Mouse (Mus musculus) frontal cortex, adult 2 months (tissue): ENCODE measurements around the gene Necab2. TPM values are rescaled to one million over a fixed set of nuclear protein-coding genes. Genes with fewer than 3 reads are reported as not detected.

Experiments used
- DNase-seq, 2 experiments: peaks; one replicate each; pipeline ENCODE4 v3.0.0; 2022; ENCODE audit warnings: low spot score in 1 of 2; ENCODE audit errors: extremely low spot score in 1 of 2
- polyA plus RNA-seq: library from polyadenylated mRNA; depleted of rRNA; stranded (reverse); fragments of >200 nt; gene quantifications from 2 replicates; pipeline ENCODE4 v1.2.3, GENCODE M21; 2012

Necab2 gene
- polyA plus RNA-seq, 1 experiment: 62.7 TPM

- no peak for DNase-seq
Observed at GRCm38 (mm10) chr8:119427634-119428349, 18.7 kb upstream of the Necab2 start.

DNA sequence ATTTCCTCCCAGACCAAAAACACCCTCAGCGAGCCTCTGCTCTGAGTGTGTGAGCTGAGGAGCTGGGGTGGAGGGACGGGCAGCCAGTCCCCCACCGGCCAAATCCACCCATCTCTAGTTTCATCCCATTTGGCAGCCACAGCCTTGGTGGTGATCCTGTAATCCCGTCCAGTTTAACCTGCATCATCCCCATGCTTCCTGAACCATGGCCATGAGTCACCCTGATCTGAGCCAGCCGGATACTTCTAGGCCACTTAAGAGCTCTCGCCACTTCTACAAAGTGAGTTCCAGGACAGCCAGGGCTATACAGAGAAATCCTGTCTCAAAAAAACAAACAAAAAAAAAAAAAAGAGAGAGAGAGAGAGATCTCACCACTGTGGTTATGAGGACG is 18.2 kb upstream of the Necab2 start:
- DNase-seq: no peak

DNA sequence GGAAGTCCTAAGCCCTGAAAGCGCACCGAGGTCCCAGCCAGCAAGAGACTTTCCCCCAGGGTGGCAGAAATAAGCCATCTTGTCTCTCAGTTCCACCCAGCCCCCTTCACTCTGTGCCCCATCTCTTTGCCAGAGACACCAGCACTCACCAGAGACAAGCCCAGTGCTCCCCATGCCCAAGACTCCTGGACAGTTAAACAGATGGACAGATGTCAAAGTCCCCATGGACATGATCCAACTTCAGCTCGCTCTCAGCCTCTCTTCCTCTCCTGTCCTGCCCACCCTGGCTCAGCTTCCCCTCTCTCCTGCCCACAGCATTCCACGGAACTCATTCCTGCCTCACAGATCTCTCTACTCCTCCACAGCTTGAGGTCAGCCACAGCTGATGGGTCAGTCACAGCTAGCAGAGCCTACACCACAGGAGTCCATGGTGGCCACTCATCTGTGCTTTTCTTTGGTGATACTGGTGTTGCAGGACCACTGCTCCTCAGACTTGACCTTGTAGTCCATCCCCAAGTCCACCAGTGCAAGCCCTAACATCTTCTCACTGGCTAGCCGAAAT is 17.7 kb upstream of the Necab2 start:
- no peak for DNase-seq

- DNase-seq: no peak
Observed at GRCm38 (mm10) chr8:119429552-119429951, 17.0 kb upstream of the Necab2 start.

DNA sequence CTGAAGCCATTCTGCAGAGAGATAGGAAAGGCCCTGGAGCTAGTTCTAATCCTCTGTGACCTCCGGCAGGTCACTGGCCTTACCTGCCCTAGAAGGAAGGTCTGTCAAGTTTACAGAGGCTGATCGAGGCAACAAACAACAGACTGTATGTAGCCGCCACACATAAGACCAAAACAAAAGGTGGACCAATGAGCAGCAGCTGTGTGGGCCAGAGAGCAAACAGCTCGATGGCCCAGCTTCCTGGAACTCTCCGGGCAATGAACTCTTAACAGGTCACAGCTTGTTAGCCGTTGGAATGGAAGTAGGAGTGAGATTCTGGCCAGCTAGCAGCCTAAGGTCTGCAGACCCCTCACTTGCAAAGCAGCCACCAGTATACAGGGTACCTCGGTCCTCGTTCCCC is 16.3 kb upstream of the Necab2 start:
- no peak for DNase-seq

DNA sequence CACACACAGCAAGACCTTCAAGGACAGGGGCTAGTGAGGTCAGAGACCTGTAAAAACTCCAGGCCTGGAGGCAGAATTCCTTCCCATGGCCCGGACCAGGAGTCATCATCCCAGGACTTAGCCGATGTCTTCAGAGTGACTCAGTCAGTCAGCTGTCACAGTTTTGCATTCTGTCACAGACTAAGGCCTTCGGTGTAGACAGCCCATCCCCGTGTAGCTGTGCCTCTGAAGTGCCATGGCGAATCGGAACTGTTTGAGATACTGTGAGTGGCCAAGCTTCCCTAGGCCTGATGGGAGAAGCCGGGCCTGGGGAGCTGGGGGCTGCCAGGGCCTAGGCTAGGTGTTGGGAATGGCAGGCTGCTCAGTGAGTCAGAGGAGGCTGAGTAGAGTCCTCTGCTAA is 15.8 kb upstream of the Necab2 start:
- no peak for DNase-seq

DNA sequence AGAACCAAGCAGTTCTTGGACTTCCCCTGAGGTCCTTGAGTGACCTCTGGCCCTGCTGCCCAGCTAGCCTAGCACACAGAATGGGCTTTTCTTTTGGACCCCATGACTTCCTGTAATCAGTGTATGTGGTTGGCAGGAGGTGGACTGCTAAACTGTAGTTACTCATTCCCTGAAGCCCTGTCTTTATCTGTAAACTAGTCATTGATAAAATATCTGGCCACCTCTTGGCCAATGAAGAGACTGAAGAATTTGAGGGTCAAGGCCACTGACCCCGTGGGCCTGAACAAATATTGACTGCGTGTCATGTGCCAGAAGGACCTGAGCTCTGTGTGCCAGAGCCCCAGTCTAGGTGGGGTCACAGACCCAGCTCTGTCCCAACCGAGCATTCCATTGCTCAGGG is 14.1 kb upstream of the Necab2 start:
- DNase-seq: no peak

- DNase-seq: no peak
Observed at GRCm38 (mm10) chr8:119433582-119434174, 12.8 kb upstream of the Necab2 start, which contains the start of gene Osgin1. Osgin1 (plus strand) TSS chr8:119434124.

GRCm38 (mm10) chr8:119434569-119434968 is 11.9 kb upstream of the Necab2 start:
- no peak for DNase-seq

DNA sequence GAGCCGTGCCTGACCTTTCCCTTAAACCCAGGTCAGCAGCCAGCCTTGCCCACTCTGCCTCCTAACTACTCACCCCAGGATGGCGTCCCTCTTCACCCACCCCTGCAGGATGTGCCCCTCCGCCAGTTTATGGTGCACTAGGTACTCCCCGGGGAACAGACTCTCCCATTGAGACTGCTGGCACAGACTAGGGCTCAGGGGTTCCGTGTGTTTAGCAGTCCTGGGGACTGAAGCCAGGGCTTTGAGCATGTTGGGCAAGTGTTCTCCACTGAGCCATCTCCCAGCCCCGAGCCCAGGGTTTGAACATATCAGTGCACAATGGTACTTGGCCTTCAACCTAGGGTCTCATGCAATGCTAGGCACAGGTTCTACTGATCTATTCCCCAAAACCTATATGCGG is 11.0 kb upstream of the Necab2 start:
- DNase-seq: no peak

DNA sequence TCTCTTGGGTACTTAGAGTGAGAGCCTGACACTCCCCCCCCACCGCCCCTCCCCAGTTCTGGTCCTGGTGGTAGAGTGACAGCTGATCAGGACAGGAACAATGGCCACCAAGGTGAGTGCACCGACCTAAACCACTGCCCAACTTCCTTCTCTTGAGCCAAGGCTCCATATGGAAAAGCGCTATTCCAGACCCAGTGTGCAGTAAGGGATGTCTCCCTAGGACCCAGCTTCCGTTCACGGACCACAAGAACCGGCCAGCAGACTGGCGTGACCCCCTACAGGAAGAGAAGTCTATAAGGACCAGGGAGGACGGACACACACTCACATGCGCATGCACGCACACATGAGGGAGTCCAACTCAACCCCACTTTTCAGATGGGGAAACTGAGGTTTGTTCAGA is 10.2 kb upstream of the Necab2 start:
- DNase-seq: no peak

- no peak for DNase-seq
Observed at GRCm38 (mm10) chr8:119436933-119437332, 9.6 kb upstream of the Necab2 start.

DNA sequence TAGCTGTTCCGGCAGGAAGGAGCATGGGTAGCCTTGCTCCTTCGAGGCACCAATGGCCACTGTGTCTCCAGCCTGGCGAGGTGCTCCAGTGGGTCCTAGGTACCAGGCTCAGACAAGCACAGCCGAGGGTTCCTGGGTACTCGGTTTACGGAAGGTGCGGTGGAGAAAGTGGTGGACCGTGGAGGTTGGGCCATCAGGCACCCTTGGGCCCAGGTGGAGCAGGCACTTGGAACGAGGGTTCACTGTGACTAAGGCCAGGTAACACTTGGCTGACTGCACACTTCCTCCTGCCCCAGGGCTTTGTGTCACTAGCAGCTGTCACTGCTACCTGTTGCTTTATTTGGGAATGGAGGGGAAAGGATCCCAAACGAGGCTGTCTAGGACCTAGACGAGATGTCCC is 9.0 kb upstream of the Necab2 start:
- no peak for DNase-seq

GRCm38 (mm10) chr8:119438876-119439275 is 7.6 kb upstream of the Necab2 start:
- no peak for DNase-seq

GRCm38 (mm10) chr8:119439424-119439823 is 7.1 kb upstream of the Necab2 start:
- DNase-seq: no peak

DNA sequence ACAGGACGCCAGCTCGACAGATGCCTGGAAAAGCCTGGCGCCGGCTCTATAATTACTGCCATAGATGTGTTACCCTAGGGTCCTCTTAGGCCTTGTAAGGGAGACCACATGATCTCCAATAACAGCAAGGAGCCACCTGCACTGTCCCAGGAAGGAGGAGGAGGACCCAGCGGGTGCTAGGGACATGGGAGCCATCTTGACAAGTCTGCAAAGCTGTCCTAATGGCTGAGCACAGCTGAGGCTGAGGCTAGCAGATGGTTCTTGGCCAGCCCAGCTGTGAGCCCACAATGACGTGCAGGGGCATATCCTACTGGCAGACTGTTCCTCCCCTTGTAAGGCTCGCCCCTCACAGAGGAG is 6.6 kb upstream of the Necab2 start:
- DNase-seq: no peak

GRCm38 (mm10) chr8:119440250-119440951 is 6.1 kb upstream of the Necab2 start:
- DNase-seq: peak in 1 of 2 experiments; percentile 81

GRCm38 (mm10) chr8:119440952-119441270 is 5.6 kb upstream of the Necab2 start:
- no peak for DNase-seq

- DNase-seq: no peak
Observed at GRCm38 (mm10) chr8:119442013-119442412, 4.5 kb upstream of the Necab2 start.

- no peak for DNase-seq
Observed at GRCm38 (mm10) chr8:119442970-119443369, 3.5 kb upstream of the Necab2 start.

- DNase-seq: no peak
Observed at GRCm38 (mm10) chr8:119446990-119447780, 666 bp downstream of the Necab2 start.
